Mouse (Mus musculus) cerebral cortex, adult 2 months (tissue): ENCODE measurements around the gene Hist2h2ab.

Source experiments
- WGBS: fragments of 180-500 bp; shearing (Covaris S2); methylation state at CpG from one replicate; pipeline ENCODE4 v1.1.7; 2018; 5-methylcytosine and 5-hydroxymethylcytosine counted together

Gene Hist2h2ab

DNA sequence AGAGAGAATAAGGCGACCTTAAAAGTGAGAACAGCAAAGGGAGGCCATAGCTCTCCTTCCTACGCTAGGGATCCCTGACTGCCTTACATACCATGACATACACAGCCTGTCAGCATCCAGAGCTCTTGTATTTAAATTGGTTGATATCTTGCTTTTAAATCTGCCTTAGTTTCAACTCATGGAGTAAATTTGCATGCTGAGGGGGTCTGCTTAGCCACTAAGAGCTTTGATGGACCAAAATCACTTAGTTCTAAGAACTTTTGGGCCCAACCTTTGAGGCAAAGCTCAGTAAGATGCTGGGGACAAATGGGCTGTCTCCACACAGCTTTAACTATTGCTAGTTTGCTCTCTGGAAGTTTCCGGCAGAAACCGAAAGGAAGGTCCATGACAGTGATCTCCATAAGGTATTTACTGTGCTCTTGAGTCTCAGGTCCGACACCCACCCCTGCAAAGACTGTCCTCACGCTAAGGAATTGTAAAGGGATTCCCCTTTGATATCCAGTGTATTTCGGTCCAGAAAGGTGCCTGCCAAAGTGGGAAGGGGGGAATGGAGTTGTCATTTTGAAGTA, 17.8 kb downstream of the Hist2h2ab start:
- 80% methylated on average over 7 of the region's 7 CpGs for WGBS

DNA sequence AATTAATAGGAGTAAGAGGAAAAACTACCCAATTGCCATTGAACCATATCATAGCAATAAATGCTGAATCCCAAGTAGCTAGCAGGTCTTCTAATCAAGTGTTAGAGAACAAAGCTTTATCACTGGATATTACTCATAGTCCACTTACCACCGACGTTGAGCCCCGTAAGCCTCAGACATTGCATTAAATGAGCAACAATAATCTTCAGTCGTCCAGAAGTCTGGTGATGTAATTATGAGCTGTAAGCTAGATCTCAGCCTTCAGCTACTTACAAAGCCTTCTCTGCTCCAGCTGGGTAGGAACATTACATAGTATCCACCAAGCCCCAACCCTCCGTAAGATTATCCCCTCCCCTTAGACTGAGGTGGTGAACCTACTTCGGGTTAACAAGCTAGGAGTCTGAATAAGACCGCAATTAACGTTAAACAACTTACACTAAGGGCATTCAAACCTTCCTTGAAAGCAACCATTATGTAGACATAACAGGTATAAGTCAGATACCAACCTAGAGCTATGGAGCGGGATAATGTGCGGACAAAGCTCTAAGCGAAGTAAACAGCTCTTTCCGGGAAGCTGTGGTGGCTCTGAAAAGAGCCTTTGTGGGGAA, 18.3 kb downstream of the Hist2h2ab start:
- 22% methylated on average over 12 of the region's 12 CpGs for WGBS

DNA sequence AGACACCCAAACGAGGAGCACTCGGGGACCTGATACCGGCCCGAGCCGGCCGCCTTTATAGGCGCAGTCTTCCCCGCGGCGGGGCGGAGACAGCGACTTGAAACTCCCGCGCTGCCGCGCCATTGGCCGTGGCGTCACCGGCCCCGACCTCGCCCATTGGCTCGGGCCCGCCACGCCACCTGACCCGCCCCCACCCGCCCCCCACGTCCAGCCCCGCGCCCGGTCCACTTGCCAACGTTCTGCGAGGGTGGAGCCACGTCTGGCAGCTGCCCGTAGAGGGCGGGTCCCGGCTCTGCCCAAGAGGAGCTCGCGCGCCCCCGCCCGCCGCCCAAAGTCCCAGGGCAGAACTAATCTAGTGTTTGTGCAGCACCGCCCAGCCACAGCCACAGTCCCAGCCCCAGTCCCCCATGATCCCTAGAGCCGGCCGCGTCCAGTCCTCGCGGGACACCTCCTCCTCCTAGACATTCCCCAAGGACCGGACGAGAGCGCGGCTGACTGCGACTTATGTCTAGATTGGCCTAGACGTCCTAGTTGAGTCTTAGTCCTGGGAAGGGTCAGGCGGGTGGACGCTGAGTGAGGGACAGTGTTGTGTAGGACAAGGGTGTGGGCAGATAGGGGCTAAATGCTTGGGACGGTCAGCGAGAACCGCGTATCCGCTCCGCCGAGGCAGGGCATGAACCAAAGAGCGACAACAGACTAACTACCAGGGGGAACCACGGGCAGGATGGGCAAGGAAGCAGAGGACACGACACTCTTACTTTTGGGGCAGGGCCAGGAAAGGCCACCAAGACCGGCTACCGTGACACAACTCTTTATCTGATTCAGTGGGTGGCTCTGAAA, 19.5 kb downstream of the Hist2h2ab start, which contains the start of gene Hist2h3c2:
Gene Hist2h3c2 (minus strand): TSS at position 174 of the 840 bp plus-strand sequence.
- WGBS, result under 1% methylated on average over 24 of the region's 68 CpGs

DNA sequence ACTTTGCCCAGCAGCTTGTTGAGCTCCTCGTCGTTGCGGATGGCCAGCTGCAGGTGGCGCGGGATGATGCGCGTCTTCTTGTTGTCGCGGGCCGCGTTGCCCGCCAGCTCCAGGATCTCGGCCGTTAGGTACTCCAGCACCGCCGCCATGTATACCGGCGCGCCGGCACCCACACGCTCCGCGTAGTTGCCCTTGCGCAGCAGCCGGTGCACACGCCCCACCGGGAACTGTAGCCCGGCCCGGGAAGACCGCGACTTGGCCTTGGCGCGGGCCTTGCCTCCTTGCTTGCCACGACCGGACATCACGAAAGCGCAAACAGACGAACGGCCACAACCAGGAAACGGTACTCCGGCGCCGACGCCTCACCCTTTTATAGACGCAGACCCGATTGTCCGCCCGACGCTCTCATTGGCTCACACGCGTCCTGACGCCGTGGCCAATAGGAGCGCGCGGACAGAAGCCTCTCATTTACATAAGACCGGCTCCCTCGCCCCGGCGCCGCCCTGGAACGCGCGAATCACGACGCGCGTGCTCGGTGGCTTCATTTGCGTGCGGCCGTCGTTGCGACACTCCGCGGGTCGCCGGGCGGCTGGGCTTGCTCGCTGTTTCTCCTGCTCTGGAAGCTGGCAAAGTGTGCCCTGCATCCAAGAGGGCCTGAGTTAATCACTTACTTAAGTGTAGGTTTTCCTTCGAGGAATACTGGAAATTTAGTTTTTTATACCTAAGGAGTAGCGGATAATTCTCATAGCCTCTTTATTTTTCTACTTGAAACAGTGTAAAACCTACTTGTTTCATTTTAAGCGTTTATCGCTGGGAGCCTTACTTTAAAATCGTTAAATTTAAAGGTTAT, 20.5 kb downstream of the Hist2h2ab start, which contains the start of gene Hist2h2aa2:
Gene Hist2h2aa2 (minus strand): TSS at position 328 of the 850 bp plus-strand sequence.
- 2% methylated on average over 39 of the region's 85 CpGs for WGBS

DNA sequence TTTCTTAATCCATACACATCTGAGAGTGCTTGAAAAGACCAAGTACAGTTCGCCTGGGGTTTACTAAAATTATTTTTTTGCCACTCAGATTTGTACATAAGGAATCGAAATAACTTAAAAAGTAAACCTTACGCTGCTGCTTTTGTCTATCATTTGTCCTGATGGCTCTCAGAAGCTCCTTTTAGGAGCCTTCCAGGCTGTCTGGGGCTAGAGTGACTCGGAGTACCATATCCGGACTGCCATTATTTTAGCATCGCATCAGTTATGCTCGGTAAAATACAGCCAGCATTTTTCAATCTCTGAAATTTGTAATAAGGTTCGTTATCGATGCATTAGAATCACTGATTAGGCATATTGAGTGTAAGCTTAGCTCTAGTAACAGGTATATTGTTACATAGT, 21.1 kb downstream of the Hist2h2ab start:
- WGBS, result 56% methylated on average over 9 of the region's 9 CpGs

DNA sequence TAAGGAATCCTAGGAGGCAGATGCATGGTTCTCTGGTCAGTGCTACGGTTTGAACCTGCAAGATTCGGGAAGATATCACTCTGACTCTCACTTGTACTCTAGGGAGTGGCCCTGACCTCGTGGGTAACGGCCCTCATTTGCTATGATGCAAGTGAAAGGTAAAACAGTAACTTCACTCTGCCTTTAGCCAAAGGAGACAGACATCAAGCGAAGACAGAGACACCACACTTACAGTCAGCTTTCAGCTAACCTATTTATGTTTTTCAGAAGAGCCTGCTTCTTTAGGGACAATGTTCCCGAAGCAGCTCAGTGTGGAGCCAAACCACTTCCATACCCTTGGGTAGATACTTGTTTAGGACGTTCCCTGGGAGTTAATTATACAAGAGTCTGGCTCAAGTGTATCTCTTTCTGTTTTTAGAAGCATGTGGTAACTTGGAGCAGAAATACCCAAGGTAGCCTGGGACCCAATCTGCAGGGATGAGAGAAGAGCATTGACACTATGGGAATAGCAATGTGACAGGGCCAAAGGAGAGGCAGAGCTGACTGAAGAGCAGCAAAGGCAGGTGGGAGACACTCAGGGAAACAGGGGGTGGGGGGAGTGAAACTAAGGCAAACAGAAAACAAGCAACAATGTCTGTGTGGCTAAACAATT, 24.4 kb downstream of the Hist2h2ab start:
- whole genome bisulfite sequencing, result 73% methylated on average over 7 of the region's 7 CpGs

DNA sequence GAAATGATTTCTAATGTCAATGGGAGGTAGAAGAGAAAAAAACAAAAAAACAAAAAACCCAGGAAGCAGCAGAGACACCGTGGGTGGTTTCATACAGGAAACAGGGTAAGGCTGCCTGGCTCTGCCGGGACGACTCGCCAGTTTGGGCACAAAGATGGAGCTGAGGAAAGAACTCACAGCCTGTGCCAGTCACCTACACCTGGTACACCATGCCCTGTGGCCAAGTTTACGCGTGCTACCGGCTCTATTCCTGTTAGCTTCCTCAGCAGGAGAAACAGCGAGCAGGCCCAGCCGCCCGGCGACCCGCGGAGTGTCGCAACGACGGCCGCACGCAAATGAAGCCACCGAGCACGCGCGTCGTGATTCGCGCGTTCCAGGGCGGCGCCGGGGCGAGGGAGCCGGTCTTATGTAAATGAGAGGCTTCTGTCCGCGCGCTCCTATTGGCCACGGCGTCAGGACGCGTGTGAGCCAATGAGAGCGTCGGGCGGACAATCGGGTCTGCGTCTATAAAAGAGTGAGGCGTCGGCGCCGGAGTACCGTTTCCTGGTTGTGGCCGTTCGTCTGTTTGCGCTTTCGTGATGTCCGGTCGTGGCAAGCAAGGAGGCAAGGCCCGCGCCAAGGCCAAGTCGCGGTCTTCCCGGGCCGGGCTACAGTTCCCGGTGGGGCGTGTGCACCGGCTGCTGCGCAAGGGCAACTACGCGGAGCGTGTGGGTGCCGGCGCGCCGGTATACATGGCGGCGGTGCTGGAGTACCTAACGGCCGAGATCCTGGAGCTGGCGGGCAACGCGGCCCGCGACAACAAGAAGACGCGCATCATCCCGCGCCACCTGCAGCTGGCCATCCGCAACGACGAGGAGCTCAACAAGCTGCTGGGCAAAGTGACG, 25.6 kb downstream of the Hist2h2ab start, which contains the start of gene Hist2h2aa1:
Gene Hist2h2aa1 (plus strand): TSS at position 495 of the 884 bp plus-strand sequence.
- WGBS, result under 1% methylated on average over 31 of the region's 88 CpGs

DNA sequence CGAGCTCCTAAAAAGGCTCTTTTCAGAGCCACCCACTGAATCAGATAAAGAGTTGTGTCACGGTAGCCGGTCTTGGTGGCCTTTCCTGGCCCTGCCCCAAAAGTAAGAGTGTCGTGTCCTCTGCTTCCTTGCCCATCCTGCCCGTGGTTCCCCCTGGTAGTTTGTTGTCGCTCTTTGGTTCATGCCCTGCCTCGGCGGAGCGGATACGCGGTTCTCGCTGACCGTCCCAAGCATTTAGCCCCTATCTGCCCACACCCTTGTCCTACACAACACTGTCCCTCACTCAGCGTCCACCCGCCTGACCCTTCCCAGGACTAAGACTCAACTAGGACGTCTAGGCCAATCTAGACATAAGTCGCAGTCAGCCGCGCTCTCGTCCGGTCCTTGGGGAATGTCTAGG, 26.4 kb downstream of the Hist2h2ab start:
- WGBS, result 2% methylated on average over 10 of the region's 21 CpGs

DNA sequence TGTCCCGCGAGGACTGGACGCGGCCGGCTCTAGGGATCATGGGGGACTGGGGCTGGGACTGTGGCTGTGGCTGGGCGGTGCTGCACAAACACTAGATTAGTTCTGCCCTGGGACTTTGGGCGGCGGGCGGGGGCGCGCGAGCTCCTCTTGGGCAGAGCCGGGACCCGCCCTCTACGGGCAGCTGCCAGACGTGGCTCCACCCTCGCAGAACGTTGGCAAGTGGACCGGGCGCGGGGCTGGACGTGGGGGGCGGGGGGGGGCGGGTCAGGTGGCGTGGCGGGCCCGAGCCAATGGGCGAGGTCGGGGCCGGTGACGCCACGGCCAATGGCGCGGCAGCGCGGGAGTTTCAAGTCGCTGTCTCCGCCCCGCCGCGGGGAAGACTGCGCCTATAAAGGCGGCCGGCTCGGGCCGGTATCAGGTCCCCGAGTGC, 26.8 kb downstream of the Hist2h2ab start, which contains the start of gene Hist2h3c1:
Gene Hist2h3c1 (plus strand): TSS at position 259 of the 430 bp plus-strand sequence.
- under 1% methylated on average over 20 of the region's 47 CpGs for WGBS

DNA sequence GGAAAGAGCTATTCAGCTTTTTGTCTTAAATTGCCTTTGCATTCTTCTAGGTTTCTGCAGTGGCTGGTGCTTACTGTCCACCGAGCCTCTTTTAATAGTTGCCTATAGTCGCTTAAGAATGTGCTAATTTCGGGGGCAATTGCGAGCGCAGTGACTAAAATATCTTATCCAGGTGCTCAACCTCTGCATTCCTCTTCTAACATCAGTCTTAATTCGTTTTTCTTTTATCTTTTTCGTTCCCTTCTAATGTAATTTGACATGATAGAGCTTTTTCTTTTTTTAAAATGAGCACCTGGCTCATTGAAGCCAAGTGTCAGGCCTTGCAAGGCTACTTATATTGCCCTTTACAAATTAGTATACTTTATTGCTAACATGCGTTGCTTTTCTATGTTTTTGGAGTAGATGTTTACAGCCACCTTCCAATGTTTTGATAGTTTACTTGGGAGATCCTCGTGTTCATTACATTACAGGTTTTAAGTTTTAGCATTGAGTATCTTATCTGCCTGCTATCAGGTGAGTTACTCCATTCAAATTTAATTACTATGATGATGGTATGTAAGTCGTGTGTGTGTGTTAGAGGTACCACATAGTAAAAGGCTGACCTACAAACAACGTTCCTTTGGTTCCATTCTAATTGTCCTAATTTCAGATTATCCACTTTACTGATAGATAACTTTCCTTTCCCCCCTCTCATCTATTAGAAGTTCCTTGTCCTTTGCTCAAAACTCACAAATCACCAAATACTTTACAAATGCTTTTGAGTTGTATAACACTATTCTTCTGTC, 27.9 kb downstream of the Hist2h2ab start:
- 46% methylated on average over 11 of the region's 11 CpGs for WGBS

DNA sequence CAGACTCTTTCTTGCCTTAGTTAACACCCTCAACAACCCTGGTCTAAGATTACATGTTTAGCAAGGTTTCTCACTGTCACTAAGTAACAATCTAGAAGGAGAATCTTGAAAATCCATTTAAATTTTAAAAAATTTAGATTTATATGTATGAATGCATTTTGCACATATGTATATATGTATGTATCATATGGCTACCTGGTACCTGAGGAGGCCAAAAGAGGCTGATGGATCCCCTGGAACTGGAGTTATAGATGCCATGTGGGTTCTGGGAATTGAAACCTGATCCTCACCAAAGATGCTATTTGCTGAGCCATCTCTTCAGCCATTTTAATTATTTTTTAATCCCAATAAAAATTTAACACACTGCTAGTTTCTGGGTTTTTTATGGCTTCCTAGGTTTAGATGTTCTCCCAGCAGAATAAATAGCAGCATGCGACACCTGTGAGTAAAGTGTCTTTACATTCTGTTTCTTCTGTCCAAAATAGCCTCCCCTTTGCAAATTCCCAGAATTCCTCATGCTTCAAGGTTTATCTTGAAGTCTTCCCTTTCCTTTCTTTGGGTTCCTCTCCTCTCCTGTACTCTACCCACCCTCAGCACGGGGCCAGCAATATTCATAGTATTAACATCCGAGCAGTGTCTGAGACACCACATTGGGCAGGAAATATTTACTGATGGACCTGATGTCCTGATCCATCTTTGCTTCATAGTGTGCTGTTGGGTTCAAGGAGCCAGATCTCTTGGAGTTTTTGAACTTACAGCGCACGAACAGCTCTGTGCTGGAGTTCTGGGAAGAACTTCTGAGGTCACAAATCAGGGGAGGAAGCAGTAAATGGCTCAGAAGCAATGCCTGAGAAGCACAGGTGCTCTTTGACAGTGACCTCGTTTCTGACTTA, 28.7 kb downstream of the Hist2h2ab start:
- 65% methylated on average over 6 of the region's 6 CpGs for WGBS

DNA sequence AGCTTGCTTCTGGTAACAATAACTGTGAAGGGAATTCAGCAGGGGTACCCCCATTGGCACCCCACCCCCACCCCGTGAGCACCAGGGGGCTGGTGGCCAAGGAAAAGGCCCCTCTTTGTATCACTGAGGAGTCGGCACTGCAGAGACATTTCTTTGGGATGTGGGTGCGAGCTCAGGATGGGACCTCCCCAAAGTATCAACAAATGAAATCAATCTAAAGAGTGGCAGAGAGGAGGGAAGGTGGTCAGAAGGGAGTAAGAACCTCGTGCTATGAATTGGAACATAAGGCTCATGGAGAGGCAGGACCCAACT, 29.3 kb downstream of the Hist2h2ab start:
- WGBS, result 67% methylated on average over 4 of the region's 4 CpGs

DNA sequence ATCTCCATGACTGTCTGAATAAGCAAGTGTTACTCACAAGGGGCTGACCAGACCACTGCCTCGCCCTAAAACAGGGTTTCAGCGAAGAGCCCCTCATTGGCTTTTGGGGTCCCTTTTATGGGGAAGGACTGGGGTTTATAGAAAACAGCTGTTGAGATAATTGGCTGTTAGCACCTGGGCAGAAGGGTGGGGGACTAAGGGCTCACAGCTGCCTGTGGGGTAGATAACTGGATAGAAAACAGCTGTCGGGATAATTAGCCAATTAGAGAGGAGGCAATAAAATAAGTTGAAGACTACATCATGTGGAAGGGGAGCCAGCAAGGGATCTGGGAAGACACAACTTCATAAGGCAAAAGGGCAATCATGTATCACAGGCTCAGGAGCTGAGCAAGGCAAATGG, 31.2 kb downstream of the Hist2h2ab start:
- WGBS, result 85% methylated on average over 3 of the region's 3 CpGs

DNA sequence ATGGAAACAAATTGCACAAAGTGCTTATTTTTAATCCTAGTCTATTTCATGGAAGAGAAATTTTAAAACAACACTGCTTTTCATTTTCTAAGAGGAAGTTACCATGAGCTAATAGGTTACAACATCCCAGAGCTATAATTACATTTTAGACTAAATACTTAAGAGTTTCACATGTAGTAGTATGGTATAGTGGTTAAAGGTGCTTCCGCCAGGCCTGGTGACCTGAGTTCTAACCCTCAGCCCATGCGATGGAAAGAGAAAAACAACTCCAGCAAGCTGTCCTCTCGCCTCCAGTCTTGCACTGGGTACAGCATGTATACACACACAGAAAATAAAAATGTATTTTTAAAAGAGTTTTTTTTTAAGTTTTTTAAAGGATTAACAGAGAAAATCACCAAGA, 32.1 kb downstream of the Hist2h2ab start:
- 89% methylated on average over 3 of the region's 3 CpGs for WGBS

DNA sequence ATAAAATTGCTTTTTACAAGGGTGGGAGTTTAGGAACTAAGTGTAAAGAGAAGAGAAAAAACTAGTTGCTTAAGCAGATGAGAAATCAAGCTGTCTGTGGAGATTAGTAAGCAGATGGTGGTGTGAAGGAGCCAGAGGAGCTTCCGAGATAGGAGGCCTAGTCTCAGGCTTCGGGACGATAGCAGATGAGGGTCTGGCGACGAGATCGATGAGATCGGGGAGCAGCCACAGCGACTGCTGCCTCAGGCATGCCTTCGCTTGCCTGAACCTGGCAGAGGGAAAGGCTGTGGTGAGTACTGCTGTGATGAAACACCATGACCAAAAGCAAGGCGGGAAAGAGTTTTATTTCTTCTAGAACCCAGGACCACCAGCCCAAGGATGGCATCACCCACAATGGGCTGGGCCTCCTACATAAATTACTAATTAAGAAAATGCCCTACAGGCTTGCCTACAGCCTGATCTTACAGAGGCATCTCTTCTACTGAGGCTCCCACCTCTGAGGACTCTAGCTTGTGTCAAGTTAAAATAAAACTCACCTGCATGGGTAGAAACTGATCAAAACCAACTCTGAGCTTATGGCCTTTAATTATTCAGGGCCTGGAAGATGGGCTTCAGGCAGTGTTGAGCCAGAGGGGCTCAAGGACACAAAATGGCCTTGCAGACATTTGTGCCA, 35.2 kb downstream of the Hist2h2ab start:
- WGBS, result 58% methylated on average over 10 of the region's 10 CpGs

DNA sequence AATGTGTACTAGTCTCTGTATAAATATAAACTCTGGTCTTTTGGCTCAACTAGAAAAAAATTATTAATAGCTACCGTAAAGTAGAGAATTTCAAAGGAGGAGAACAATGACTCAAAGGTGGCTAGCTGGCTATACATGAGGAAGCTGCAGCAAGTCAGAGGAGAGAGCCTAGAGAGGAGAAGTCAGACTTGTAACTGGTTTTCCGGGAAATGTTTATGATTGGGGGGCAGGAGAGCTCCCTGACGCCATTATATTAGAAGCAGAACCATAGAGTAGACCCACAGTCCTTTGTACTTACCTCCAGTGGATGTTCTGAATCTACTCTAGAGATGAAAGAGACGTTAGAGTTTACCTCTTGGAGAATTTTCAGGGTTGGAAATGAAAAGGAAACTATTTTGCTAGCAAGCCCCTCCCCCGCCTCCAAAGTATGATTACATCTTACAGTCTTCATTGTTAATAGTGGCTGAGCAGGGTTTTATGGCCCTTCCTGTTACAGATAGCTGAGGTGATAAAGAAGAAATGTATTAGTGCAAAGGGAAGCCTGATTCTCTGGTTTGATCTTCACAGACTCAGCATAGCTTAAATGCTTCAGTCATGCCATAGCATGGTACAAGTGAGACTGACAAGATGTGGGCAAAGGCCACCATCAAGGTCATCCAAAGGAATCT, 36.4 kb downstream of the Hist2h2ab start:
- WGBS, result 78% methylated on average over 5 of the region's 5 CpGs

DNA sequence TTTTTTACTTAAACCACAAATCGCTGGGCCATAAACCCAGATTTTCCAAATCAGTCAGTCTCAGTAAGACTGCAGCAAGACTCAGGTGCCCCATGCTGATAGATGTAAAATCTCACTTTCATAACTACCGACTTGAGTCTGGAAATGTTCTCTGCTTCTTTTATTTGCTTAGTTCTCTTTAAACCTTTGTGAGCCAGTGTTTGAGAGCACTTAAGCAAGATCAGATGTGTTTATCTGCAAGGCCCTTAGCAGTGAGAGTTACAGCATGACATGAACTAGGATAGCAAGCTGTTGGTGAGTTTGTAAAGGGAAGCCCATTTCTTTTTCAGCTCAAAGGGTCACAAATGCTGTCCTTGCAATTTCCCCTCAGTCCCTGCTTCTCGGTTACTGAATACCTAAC, 37.5 kb downstream of the Hist2h2ab start:
- WGBS, result 90% methylated on average over 3 of the region's 3 CpGs
